Mouse (Mus musculus) testis, adult 2 months (tissue): Measurements from ENCODE around the gene Gmeb2.

Experiments
- CTCF ChIP-seq: fragments of 200-500 bp; IDR thresholded peaks from 2 replicates; pipeline ENCODE4 v1.5.1; 2012; ENCODE audit warnings: low read depth, mild to moderate bottlenecking, inconsistent platforms, low read length, moderate library complexity; ENCODE audit not compliant: control insufficient read depth, insufficient read depth, insufficient replicate concordance
- POLR2A ChIP-seq: fragments of 200-500 bp; IDR thresholded peaks from 2 replicates; pipeline ENCODE4 v1.6.1; 2012; ENCODE audit warnings: low read depth, mild to moderate bottlenecking, inconsistent platforms, low read length, moderate library complexity; ENCODE audit not compliant: control insufficient read depth

- TF ChIP-seq POLR2A (no peak), CTCF (no peak)
Measured at GRCm38 (mm10) chr2:181213021-181213445, 74.8 kb downstream of the Gmeb2 start, which contains the start of gene Srms.
